Mouse (Mus musculus): ENCODE measurements around the gene Grin1.

DNA sequence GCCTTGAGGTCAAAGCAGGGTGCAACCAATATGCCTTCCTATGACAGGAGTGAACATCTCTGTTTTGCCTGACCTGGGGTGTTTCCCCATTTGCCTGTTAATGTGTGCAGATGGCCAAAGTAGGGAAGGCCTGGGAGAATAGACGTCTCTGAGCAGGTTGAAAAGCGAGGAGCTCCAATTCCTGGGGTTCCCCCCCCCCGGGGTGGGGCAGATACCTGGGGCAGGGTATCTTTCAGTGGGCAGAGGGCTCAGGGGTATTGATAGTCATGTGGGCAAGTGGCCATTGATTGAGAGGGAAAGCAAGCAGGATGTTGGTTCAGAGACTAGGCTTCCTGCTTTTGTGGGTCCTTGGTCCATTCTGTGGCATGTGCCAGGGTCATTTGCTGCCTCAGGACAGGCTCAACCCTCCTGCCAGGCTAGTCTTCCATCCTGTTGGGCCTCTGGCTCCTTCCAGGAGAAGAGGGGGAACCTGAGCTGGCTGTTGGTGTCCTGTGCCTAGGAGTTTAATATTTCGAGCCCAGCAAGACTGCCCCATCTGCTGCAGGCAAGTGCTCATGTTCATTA is 51.2 kb downstream of the Grin1 start:
- no peak for TF ChIP-seq POLR2A (IDR thresholded peaks at IDR 0.05; ENCODE audit: borderline replicate concordance, insufficient read depth, low read length)
- no peak for TF ChIP-seq CTCF (IDR thresholded peaks at IDR 0.05; ENCODE audit: borderline replicate concordance, insufficient read depth, low read depth, low read length)
